Mouse (Mus musculus) lung, postnatal 0 days (tissue): ENCODE data around the gene Kif3b.

Experiments used
- CTCF ChIP-seq: IDR thresholded peaks from 2 replicates; pipeline ENCODE4 v1.5.1; 2016; ENCODE audit warnings: antibody characterized with exemption, mild to moderate bottlenecking
- EP300 ChIP-seq: IDR thresholded peaks from 2 replicates; pipeline ENCODE4 v1.6.1; 2016; ENCODE audit warnings: antibody characterized with exemption, mild to moderate bottlenecking, control low read depth

DNA sequence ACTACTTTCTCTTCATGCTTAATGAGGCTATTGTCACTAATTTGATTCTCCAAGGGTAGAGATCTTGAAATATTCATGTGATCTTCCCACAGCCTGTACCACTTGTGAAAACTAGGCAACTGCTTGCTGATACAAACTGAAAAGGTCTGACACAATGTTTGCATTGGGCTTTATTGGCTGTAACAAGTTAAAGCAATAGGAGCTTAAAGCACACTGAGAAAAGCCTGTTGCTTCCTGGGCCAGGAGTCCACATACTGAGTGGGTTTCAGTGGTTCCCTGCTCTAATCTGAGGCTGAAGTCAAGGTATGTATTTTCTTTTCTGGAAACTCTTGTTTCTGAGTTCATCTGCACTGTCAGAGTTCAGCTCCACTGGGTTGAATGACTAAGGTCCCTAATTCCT, 52.0 kb downstream of the Kif3b start:
- TF ChIP-seq CTCF (no peak), EP300 (no peak)
